Mouse (Mus musculus) mouse embryonic stem cell (cell line): ENCODE data around the gene Usp2.

ENCODE experiments used
- in situ Hi-C, 2 experiments: fragments of 300-500 bp; cut with MboI; formaldehyde crosslinking; loops; 1 replicate in 1 of 2; 3 replicates in 1 of 2; pipeline ENCODE4 v1.14.3; 2019 to 2020; ENCODE audit warnings: low sequenced_read_pairs in 2 of 2, low pct_unique_long_range_greater_than_20kb in 1 of 2, mixed read lengths in 1 of 2; ENCODE audit not compliant: unreplicated experiment in 1 of 2

Usp2 gene

DNA sequence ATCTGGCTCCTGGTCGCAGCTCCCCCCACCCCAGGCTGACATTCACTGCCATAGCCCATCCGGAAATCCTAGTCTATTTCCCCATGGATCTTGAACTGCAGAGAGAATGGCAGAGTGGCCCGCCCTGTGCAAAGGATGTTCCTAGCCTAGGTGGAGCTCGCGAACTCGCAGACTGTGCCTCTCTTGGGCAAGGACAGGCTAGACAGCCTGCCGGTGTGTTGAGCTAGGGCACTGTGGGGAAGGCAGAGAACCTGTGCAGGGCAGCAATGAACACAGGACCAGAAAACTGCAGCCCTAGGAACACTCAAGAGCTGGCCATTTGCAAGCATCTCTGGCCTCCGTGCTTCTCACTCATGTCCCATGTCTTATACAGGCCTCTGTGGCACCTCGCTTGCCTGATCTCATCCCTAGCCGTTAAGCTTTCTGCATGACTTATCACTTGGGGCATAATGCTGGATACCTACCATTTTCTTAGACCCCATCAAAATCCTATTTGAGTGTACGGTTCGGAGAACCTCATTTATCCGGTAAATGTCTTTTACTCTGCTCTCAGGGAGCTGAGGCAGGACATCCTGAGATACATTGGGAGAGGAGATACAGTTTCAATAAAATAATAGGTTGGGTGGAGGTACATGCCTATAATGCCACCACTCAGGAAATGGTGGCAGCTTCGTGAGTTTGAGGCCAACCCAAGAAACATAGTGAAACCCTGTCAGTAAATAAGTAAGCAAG, 22.2 kb upstream of the Usp2 start:
- in situ Hi-C loops: no loop called here

GRCm38 (mm10) chr9:44045158-44045883, 21.5 kb upstream of the Usp2 start:
- in situ Hi-C loops: no loop called here

DNA sequence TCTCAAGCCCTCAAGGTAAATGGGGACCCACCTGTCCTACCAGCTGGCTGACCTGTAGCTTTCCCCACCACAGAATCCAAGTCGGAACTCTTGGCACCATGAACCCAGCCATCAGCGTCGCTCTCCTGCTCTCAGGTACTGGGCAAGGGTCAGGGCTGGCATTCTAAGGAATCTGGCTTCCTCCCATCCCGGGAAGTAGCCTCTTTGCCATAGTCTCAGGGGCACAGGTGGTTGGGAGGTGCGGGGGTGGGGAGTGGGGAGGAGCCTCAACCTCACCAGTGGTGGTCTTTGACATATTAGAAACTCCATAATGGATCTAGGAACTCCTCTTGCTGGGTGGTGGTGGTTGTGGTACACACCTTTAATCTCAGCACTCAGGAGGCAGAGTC, 20.9 kb upstream of the Usp2 start:
- in situ Hi-C loops: no loop called here

DNA sequence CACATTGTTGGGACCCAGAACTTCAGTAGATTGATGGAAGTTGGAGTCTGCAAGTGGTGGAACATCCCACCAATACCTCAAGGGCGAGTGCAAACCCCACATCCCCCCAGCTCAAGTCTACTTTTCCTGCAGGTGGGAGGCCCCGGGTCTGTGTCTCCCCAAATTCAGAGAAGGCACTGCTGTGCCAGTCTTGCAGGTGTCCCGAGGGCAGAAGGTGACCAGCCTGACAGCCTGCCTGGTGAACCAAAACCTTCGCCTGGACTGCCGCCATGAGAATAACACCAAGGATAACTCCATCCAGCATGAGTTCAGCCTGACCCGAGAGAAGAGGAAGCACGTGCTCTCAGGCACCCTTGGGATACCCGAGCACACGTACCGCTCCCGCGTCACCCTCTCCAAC, 20.4 kb upstream of the Usp2 start:
- in situ Hi-C loops: no loop called here

GRCm38 (mm10) chr9:44047071-44047470, 19.8 kb upstream of the Usp2 start:
- in situ Hi-C loops: no loop called here

DNA sequence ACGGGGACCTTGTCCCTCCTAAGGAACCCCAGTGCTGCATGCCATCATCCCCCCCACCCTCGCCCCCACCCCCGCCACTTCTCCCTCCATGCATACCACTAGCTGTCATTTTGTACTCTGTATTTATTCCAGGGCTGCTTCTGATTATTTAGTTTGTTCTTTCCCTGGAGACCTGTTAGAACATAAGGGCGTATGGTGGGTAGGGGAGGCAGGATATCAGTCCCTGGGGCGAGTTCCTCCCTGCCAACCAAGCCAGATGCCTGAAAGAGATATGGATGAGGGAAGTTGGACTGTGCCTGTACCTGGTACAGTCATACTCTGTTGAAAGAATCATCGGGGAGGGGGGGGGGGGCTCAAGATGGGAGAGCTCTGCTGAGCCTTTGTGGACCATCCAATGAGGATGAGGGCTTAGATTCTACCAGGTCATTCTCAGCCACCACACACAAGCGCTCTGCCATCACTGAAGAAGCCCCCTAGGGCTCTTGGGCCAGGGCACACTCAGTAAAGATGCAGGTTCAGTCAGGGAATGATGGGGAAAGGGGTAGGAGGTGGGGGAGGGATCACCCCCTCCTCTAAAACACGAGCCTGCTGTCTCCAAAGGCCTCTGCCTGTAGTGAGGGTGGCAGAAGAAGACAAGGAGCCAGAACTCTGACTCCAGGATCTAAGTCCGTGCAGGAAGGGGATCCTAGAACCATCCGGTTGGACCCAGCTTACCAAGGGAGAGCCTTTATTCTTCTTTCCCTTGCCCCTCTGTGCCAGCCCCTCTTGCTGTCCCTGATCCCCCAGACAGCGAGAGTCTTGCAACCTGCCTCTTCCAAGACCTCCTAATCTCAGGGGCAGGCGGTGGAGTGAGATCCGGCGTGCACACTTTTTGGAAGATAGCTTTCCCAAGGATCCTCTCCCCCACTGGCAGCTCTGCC, 19.0 kb upstream of the Usp2 start:
- in situ Hi-C loops: no loop called here

- in situ Hi-C loops: no loop called here
Measured at GRCm38 (mm10) chr9:44048541-44049380, 18.1 kb upstream of the Usp2 start.

DNA sequence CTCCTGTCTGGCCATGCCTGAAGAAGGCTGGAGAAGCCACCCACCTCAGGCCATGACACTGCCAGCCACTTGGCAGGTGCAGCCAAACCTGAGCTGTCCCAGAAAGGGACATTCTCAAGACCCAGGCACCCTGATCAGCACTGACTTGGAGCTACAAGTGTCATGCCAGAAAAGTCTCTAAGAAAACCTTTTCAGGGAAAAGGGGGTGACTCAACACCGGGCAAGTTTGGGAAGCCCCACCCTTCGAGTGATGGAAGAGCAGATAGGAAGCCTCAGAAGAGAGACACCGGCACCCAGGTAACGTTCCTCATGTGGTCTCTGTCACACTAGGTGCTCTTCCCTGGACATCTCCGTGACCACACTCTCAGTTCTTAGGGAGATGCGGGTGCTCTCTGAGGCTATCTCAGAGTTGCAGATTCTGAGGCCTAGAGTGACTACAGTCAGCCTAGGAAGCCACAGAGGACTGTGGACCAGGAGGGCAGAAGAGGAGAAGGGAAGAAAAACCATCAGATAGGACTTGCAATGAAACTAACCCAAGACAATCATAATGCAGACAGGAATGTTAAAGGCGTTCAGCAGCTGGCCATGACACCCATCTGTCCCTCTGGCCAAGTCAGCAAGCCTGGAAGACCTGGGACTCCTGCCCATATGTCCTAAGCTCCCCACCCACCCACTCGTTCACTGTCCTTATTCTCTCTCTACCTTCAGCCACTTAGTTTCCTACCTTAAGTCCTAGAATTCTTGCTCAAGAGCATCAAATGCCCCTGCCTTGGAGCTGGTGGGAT, 17.2 kb upstream of the Usp2 start:
- in situ Hi-C loops: loop anchor here in 1 of 2 experiments (10.0 kb wide), 1 partner anchor 55 kb away; no protein-coding TSS in a partner anchor

- in situ Hi-C loops: loop anchor here in 1 of 2 experiments (10.0 kb wide), 1 partner anchor 58 kb away; no protein-coding TSS in a partner anchor
Measured at GRCm38 (mm10) chr9:44052855-44053254, 14.0 kb upstream of the Usp2 start.

- in situ Hi-C loops: loop anchor here in 1 of 2 experiments (10.0 kb wide), 1 partner anchor 59 kb away; no protein-coding TSS in a partner anchor
Measured at GRCm38 (mm10) chr9:44053936-44054335, 12.9 kb upstream of the Usp2 start.

DNA sequence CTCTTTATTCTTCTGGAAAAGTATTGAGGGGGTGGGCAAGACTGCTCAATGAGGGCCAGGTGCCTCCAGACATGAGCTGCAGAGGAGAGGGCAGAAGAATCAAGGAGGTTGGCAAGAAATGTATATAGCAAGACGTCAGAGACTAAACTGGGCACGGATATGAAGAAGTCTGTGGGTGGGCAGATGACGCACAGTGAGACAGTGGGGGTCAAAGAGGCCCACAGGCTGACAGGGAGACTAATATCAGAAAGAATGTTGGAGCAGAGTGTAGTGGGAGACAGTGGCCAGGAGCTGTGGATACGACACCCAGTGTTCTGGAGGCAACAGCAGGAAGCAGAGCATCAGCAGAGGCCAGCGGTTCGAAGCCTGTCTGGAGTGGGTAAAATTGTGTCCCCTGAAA, 8.2 kb upstream of the Usp2 start:
- in situ Hi-C loops: loop anchor here in 1 of 2 experiments (10.0 kb wide), 1 partner anchor 64 kb away; no protein-coding TSS in a partner anchor

DNA sequence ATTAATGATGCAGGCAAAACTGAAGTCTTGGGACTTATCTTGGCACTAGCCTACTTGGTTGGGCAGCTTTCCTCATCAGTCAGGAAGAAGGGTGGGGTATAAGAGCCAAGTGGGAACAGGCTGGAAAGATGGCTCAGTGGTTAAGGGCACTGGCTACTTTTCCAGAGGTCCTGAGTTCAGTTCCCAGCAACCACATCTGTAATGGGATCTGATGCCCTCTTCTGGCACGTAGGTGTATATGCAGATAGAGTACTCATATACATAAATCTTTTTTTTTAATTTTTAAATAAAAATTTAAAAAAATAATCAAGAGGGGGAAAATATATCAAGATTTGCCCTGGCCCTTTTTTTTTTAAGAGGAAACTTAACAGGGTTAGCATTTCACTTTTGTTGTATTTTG, 1.6 kb upstream of the Usp2 start:
- in situ Hi-C loops: no loop called here

- in situ Hi-C loops: no loop called here
Measured at GRCm38 (mm10) chr9:44067241-44067959, 579 bp downstream of the Usp2 start.

GRCm38 (mm10) chr9:44067960-44068330, 1.1 kb downstream of the Usp2 start:
- in situ Hi-C loops: no loop called here

DNA sequence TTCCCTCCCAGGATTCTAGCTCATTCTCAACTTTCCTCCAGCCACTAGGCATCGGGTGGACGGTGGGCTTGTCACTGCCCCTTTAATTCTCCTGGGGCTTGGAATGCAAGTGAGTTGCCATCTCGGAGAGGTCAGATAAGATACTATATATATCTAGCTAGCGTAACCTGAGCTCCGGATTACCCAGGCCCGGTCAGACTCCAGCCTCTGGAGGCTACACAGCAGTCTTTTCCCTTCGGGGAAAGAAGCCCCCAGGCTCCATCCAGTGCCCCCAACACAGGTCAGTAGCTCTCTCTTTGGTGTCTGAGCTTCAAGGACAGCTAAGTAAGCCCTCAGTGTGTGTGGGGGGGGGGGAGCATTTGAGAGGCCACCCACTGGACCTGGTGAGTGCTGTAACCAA, 2.4 kb downstream of the Usp2 start:
- in situ Hi-C loops: no loop called here

- in situ Hi-C loops: no loop called here
Measured at GRCm38 (mm10) chr9:44070113-44070843, 3.5 kb downstream of the Usp2 start.
